Mouse (Mus musculus) thymus, adult 2 months (tissue): Measurements from ENCODE around the gene Eno1. TPM values are rescaled to one million over a fixed set of nuclear protein-coding genes. Genes with fewer than 3 reads are reported as not detected.

Experiments
- DNase-seq: peaks from one replicate; pipeline ENCODE4 v3.0.0; 2021
- H3K27ac ChIP-seq: fragments of 200-500 bp; 2 replicates; pipeline ENCODE4 v1.5.1; 2012; ENCODE audit warnings: low read length, control low read depth; ENCODE audit not compliant: control insufficient read depth, insufficient read depth
- H3K27me3 ChIP-seq: fragments of 200-500 bp; 2 replicates; pipeline ENCODE4 v1.6.1; 2012; ENCODE audit warnings: mild to moderate bottlenecking, low read length, moderate library complexity, mixed read lengths; ENCODE audit not compliant: control insufficient read depth, insufficient read depth
- H3K36me3 ChIP-seq: fragments of 200-500 bp; 2 replicates; pipeline ENCODE4 v1.6.1; 2012; ENCODE audit warnings: mild to moderate bottlenecking, low read length, moderate library complexity; ENCODE audit not compliant: control insufficient read depth, insufficient read depth
- H3K4me1 ChIP-seq: fragments of 200-500 bp; replicated peaks from 2 replicates; pipeline ENCODE4 v1.6.1; 2012; ENCODE audit warnings: low read length; ENCODE audit not compliant: control insufficient read depth, insufficient read depth
- H3K4me3 ChIP-seq: fragments of 200-500 bp; 2 replicates; pipeline ENCODE4 v1.5.1; 2012; ENCODE audit warnings: mild to moderate bottlenecking, low read length, control low read depth, moderate library complexity; ENCODE audit not compliant: control insufficient read depth, insufficient read depth
- CTCF ChIP-seq: fragments of 200-500 bp; IDR thresholded peaks from 2 replicates; pipeline ENCODE4 v1.5.1; 2012; ENCODE audit warnings: mild to moderate bottlenecking, control low read depth, low read length, moderate library complexity, borderline replicate concordance; ENCODE audit not compliant: control insufficient read depth, poor library complexity, insufficient read depth; ENCODE audit errors: extremely low read depth
- POLR2A ChIP-seq: fragments of 200-500 bp; IDR thresholded peaks from 2 replicates; pipeline ENCODE4 v1.6.1; 2012; ENCODE audit warnings: mild to moderate bottlenecking, low read length, control low read depth, moderate library complexity; ENCODE audit not compliant: control insufficient read depth, poor library complexity, insufficient read depth; ENCODE audit errors: extremely low read depth
- WGBS: fragments of 180-500 bp; shearing (Covaris S2); methylation state at CpG from one replicate; pipeline ENCODE4 v1.1.7; 2018; 5-methylcytosine and 5-hydroxymethylcytosine counted together
- polyA plus RNA-seq: library from polyadenylated mRNA; depleted of rRNA; stranded (reverse); fragments of >200 nt; gene quantifications from 2 replicates; pipeline ENCODE4 v1.2.3, GENCODE M21; 2012

Eno1 gene
- polyA plus RNA-seq, 1 experiment, result 296 TPM

DNA sequence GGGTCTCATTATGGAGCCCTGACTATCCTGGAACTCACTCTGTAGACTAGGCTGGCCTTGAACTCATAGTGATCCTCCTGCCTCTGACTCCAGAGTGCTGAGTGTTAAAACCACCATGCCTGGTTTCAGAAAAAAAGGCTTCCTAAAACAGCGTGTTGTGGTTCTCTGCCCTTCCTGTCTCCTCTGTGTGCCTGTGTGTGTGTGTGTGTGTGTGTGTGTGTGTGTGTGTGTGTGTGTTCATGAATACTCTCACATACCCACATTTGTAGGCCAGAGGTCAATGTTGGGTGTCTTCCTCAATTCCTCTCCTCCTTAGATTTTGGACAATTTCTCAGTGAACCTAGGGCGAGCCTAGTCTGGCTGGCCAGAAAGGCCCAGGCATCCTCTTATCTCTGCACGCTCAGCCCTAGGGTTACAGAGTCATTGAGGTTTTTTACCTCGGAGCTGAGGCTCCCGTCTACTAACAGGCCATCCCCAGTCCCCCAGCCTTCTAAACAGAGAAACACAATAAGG lies 19.4 kb upstream of the Eno1 start:
- no peaks in the 10 kb centered on the region for H3K4me1 ChIP-seq

DNA sequence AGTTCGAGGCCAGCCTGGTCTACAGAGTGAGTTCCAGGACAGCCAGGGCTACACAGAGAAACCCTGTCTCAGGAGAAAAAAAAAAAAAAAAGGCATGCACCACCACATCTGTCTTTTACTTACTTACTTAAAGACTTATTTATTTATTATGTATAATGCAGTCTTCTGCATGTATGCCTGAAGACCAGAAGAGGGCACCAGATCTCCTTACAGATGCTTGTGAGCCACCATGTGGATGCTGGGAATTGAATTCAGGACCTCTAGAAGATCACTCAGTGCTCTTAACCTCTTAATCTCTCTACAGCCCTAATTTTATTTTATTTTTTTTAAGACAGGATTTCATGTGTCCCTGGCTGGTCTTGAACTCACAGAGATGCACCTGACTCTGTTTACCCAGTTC lies 18.6 kb upstream of the Eno1 start:
- Histone ChIP-seq H3K36me3 (no peaks in the 10 kb centered on the region), H3K27ac (no peak overlapping the region), H3K4me3 (no peak overlapping the region), H3K27me3 (no peaks in the 10 kb centered on the region), H3K4me1 (no peaks in the 10 kb centered on the region)
- no peak for DNase-seq
- WGBS, result 93% methylated on average over 1 of the region's 1 CpGs
- no peak for TF ChIP-seq CTCF
- no peak for TF ChIP-seq POLR2A

More for the DNA sequence above, 19.4 kb upstream of the Eno1 start:
- Histone ChIP-seq H3K4me3 (no peak overlapping the region), H3K27me3 (no peaks in the 10 kb centered on the region), H3K36me3 (no peaks in the 10 kb centered on the region), H3K27ac (no peak overlapping the region)
- WGBS, result 27% methylated on average over 5 of the region's 5 CpGs
- TF ChIP-seq CTCF (no peak), POLR2A (no peak)
- DNase-seq, result no peak

DNA sequence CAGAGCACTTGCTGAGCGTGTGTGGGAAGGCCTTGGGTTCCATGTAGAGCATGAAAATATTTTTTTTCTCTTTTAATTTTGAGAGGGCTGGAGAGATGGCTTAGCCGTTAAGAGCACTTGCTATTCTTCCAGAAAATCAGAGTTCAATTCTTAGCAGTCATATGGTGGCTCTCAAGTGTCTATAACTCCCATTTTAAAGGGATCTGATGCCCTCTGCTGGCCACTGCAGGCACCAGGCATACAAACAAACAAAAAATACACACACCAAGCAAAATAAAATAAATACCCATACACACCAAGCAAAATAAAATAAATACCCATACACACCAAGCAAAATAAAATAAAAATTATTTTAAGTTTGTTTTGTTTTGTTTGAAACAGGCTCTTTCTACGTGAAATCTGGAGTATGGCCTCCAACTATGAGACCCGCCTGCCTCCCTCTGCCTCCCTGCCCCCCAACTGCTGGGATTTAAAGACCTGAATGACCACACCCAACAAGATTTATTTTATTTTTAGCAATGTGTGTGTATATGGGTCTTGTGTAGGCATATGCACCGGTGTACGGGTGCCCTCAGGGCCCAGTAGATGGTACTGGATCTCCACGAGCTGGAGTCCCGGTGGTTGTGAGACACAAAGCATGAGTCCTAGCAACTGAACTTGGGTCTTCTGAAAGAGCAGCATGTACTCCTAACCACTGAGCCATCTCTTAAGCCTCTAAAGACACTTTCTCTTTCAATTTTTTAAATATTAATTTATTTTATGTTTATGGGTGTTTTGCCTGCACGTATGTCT lies 16.8 kb upstream of the Eno1 start:
- Histone ChIP-seq H3K27ac (no peak overlapping the region), H3K4me1 (no peaks in the 10 kb centered on the region), H3K27me3 (no peaks in the 10 kb centered on the region), H3K4me3 (no peak overlapping the region), H3K36me3 (no peaks in the 10 kb centered on the region)
- WGBS, result 77% methylated on average over 9 of the region's 9 CpGs
- peak; percentile 54 for DNase-seq
- TF ChIP-seq POLR2A, result no peak
- TF ChIP-seq CTCF, result no peak

DNA sequence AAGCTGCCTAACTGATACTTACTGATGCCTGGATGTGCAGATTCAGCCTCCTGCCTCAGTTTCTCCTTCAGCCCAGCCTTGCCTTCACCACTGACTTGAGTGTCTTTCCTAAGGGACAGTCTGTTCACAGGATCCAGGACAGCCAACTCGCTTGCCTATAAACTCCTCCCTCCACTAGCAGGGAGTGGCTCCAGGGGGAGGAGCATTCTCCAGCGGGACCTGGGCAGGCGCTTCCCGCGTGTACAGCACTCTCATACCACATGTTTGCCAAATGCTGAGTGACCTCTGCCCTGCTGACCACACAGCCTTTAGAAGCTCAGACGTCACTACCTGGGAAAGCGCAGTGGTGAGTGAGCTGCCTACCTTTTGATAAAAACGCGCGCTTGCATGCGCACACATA lies 15.9 kb upstream of the Eno1 start:
- H3K36me3 ChIP-seq, result no peaks in the 10 kb centered on the region

DNA sequence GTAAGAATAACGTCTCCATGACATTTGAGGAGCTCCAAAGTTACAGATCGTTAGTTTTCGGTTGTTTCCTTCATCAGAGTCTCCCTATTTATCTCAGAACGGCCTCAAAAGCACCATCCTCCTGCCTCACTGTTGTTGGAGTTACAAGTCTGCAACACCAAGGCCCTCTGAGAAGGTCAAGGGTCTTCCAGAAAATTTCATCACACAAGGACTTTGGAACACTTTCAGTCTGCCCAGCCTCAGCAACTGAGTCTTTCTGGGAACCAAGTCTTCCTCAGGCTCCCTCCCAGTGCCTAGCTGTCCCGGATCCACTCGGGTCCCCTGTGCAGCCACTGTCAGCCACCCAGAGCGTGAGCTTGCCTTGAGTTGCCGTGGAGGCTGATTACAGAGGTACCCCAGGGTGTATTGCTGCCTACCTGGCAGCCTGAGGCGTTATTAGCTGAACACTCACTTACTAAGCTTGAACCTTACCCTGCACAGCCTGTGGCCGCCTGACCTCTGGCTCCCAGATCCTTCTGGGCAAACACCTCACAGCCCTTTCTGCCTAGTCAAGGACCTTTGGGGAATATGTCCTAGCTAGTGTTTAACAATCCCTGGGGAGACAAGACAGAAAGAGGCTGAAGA lies 15.4 kb upstream of the Eno1 start:
- Histone ChIP-seq H3K27me3 (no peaks in the 10 kb centered on the region), H3K4me1 (no peaks in the 10 kb centered on the region), H3K4me3 (no peak overlapping the region), H3K27ac (no peak overlapping the region), H3K36me3 (no peaks in the 10 kb centered on the region)
- 77% methylated on average over 10 of the region's 10 CpGs for WGBS
- TF ChIP-seq CTCF (no peak), POLR2A (no peak)
- no peak for DNase-seq

More for the DNA sequence above, 15.9 kb upstream of the Eno1 start:
- no peaks in the 10 kb centered on the region for H3K27me3 ChIP-seq
- H3K4me1 ChIP-seq, result no peaks in the 10 kb centered on the region
- TF ChIP-seq POLR2A, result no peak
- TF ChIP-seq CTCF, result no peak
- H3K27ac ChIP-seq, result no peak overlapping the region
- H3K4me3 ChIP-seq, result no peak overlapping the region
- 69% methylated on average over 11 of the region's 11 CpGs for WGBS
- DNase-seq, result no peak

DNA sequence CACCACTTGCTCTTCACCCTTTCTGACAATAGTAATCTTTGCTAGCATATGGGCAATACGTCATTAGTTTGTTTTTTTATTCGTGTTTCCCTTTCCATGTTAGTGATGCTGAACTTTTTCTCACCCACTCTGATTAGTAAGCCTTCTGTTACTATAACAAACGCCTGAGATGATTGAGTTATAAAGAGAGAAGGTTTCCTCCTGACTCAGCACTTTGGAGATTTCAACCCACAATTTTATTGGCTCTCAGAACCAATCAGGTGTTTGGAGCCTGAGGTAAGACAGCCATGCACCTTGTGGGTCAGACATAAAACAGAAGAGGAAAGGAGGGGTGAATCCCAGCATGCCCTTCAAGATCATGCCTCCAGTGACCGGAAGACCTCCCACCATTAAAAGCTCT lies 12.7 kb upstream of the Eno1 start:
- TF ChIP-seq CTCF (no peak), POLR2A (no peak)
- H3K27me3 ChIP-seq, result no peaks in the 10 kb centered on the region
- peaks cover 7% of the 10 kb centered on the region for H3K4me1 ChIP-seq
- no peak overlapping the region for H3K27ac ChIP-seq
- H3K36me3 ChIP-seq, result no peaks in the 10 kb centered on the region
- H3K4me3 ChIP-seq, result no peak overlapping the region
- no peak for DNase-seq
- WGBS, result 90% methylated on average over 4 of the region's 4 CpGs
